Mouse (Mus musculus) lung, embryonic 16.5 days (tissue): Measurements from ENCODE around the gene Edf1. TPM values are rescaled to one million over a fixed set of nuclear protein-coding genes. Genes with fewer than 3 reads are reported as not detected.

Experiments
- ATAC-seq: fragments of 200-750 bp; cut with Nextera tagmentation; 2 replicates; pipeline ENCODE4 v1.8.0; 2017; ENCODE audit warnings: low read depth, mild to moderate bottlenecking, moderate library complexity
- H3K27ac ChIP-seq: fragments of 300-500 bp; sonication (generic); 2 replicates; pipeline ENCODE4 v1.5.1; 2014; ENCODE audit warnings: mild to moderate bottlenecking, control low read depth, low read length
- H3K27me3 ChIP-seq: fragments of 300-500 bp; sonication (generic); 2 replicates; pipeline ENCODE4 v1.6.1; 2014; ENCODE audit warnings: low read depth, low read length, mixed read lengths; ENCODE audit not compliant: control insufficient read depth, insufficient read depth
- H3K36me3 ChIP-seq: fragments of 300-500 bp; sonication (generic); 2 replicates; pipeline ENCODE4 v1.6.1; 2014; ENCODE audit warnings: low read length; ENCODE audit not compliant: control insufficient read depth, insufficient read depth
- H3K4me1 ChIP-seq: fragments of 300-500 bp; sonication (generic); replicated peaks from 2 replicates; pipeline ENCODE4 v1.6.1; 2014; ENCODE audit warnings: low read length, mixed read lengths; ENCODE audit not compliant: control insufficient read depth, insufficient read depth
- H3K4me2 ChIP-seq: fragments of 300-500 bp; sonication (generic); 2 replicates; pipeline ENCODE4 v1.6.1; 2014; ENCODE audit warnings: low read depth, low read length, control low read depth
- H3K4me3 ChIP-seq: fragments of 300-500 bp; sonication (generic); 2 replicates; pipeline ENCODE4 v1.5.1; 2014; ENCODE audit warnings: mild to moderate bottlenecking, low read length, control low read depth
- H3K9ac ChIP-seq: fragments of 300-500 bp; sonication (generic); 2 replicates; pipeline ENCODE4 v1.6.1; 2014; ENCODE audit warnings: low read length, control low read depth
- H3K9me3 ChIP-seq: fragments of 300-500 bp; sonication (generic); 2 replicates; pipeline ENCODE4 v1.6.1; 2016; ENCODE audit warnings: low read length; ENCODE audit not compliant: control insufficient read depth
- WGBS: fragments of 180-500 bp; shearing (Covaris S2); extraction: QIAGEN DNeasy Blood & Tissue Kit; methylation state at CpG from one replicate; pipeline ENCODE4 v1.1.7; 2014; 5-methylcytosine and 5-hydroxymethylcytosine counted together
- polyA plus RNA-seq: library from polyadenylated mRNA; unstranded; fragments of >200 nt; fragmentation: Nextera tagmentation; extraction: Ambion mirVana; gene quantifications from 2 replicates; pipeline ENCODE4 v1.2.1, GENCODE M21; 2015

Edf1 gene
- polyA plus RNA-seq, 1 experiment from 2014 or later: 355 TPM

DNA sequence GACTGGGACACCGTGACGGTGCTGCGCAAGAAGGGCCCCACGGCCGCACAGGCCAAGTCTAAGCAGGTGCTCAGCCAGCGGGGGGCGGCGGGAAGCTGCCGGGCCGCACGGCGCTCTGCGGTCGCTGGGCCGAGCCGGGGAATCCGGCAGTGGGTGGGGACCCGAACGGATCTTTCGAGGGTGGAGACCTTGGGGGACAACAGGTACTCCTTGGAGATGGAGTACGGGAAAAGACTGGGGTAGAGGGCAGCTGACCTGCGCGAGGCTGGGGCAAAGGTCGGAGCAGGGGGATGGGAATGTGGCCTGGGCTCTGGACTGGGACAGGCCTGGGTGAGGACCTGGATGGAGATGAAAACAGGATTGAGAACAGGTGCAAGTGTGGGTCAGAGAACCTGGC lies 315 bp downstream of the Edf1 start:
- ATAC-seq: peak; percentile 34; the same call in 1 of the 2 replicates

DNA sequence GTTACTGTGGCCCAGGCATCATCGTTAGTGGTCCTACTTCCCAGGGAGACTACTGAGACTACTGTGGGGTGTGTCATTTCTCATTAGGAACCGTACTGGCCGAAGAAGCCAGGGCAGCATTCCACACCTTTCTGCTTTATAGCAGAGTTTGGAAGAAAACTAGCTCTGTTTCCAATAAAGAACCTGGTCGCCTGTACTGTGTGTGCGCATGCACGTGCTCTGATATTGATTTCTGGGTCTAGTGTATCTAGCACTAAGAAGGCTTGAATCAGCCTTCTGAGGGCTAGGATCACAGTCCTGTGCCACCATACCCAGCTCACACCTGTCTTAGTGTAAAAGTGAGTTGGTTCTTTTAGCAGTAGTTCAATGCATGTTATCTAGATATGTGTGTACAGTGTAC lies 1.1 kb downstream of the Edf1 start:
- Histone ChIP-seq H3K4me1 (peaks cover 18% of the 10 kb centered on the region), H3K4me2 (peak overlapping the region; percentile 82), H3K27ac (no peak overlapping the region), H3K27me3 (no peaks in the 10 kb centered on the region), H3K4me3 (peak overlapping the region; percentile 94), H3K36me3 (peaks cover 30% of the 10 kb centered on the region), H3K9me3 (no peaks in the 10 kb centered on the region), H3K9ac (peak overlapping the region; percentile 96)
- 70% methylated on average over 6 of the region's 6 CpGs for WGBS
- no peak for ATAC-seq

More for the DNA sequence above, 315 bp downstream of the Edf1 start:
- H3K9me3 ChIP-seq: no peaks in the 10 kb centered on the region
- peak overlapping the region; percentile 82 for H3K4me2 ChIP-seq
- H3K27me3 ChIP-seq: no peaks in the 10 kb centered on the region
- H3K27ac ChIP-seq: peak overlapping the region; percentile 52
- H3K36me3 ChIP-seq: peaks cover 23% of the 10 kb centered on the region
- peaks cover 18% of the 10 kb centered on the region for H3K4me1 ChIP-seq
- H3K4me3 ChIP-seq: peak overlapping the region; percentile 94
- WGBS: under 1% methylated on average over 24 of the region's 24 CpGs
- peak overlapping the region; percentile 96 for H3K9ac ChIP-seq

GRCm38 (mm10) chr2:25560551-25560950 lies 2.9 kb downstream of the Edf1 start:
- 83% methylated on average over 8 of the region's 8 CpGs for WGBS
- ATAC-seq: no peak
- H3K4me2 ChIP-seq: no peak overlapping the region
- no peak overlapping the region for H3K9ac ChIP-seq
- peaks cover 18% of the 10 kb centered on the region for H3K4me1 ChIP-seq
- H3K9me3 ChIP-seq: no peaks in the 10 kb centered on the region
- H3K4me3 ChIP-seq: no peak overlapping the region
- peaks cover 40% of the 10 kb centered on the region for H3K36me3 ChIP-seq
- no peaks in the 10 kb centered on the region for H3K27me3 ChIP-seq
- H3K27ac ChIP-seq: no peak overlapping the region

DNA sequence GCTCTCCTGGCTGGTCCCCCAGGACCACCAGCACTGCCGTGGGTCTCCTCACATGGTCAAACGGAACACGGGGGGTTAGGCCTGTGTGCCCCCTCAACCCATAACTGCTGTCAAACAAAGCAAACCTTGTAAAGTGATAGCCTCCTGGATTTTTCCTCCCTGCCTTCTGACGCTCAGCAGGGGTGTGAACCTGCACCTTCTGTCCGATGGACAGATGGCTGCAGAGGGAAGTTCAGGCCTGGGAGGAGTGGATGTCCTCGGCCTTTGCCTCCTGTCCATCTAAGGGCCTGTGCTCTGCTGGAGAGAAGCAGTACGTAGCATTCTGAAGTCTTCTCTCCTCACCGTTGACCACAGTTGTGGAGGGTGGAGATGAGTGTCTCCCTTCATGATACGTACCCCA lies 4.3 kb downstream of the Edf1 start:
- no peaks in the 10 kb centered on the region for H3K9me3 ChIP-seq
- H3K4me1 ChIP-seq: peaks cover 14% of the 10 kb centered on the region
- H3K36me3 ChIP-seq: peaks cover 45% of the 10 kb centered on the region
- H3K27ac ChIP-seq: no peak overlapping the region
- 76% methylated on average over 9 of the region's 9 CpGs for WGBS
- H3K4me3 ChIP-seq: no peak overlapping the region
- no peak overlapping the region for H3K4me2 ChIP-seq
- H3K27me3 ChIP-seq: no peaks in the 10 kb centered on the region
- ATAC-seq: no peak
- H3K9ac ChIP-seq: no peak overlapping the region

DNA sequence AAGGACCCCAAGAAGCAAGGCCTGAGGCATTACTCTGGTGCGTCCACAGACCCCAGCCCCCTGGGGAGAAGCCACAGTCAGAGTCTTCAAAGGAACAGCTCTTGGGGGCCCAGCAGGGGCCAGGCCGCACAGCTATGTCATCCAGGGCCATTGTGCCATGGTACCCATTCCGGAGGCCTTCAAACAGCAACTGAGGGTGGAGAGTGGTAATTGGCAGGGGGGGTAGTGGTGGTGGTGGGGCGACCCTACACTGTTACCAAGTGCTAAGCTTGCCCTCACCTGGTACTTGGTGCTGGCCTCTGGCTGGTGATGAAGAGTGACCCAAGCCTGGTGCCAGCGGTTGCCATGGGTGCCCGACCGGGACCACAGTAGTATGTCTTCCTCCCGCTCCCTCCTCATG lies 8.1 kb downstream of the Edf1 start:
- no peaks in the 10 kb centered on the region for H3K9me3 ChIP-seq
- H3K4me2 ChIP-seq: no peak overlapping the region
- H3K4me1 ChIP-seq: no peaks in the 10 kb centered on the region
- H3K4me3 ChIP-seq: no peak overlapping the region
- ATAC-seq: no peak
- no peak overlapping the region for H3K9ac ChIP-seq
- peaks cover 46% of the 10 kb centered on the region for H3K36me3 ChIP-seq
- WGBS: 94% methylated on average over 8 of the region's 8 CpGs
- H3K27me3 ChIP-seq: no peaks in the 10 kb centered on the region
- no peak overlapping the region for H3K27ac ChIP-seq

DNA sequence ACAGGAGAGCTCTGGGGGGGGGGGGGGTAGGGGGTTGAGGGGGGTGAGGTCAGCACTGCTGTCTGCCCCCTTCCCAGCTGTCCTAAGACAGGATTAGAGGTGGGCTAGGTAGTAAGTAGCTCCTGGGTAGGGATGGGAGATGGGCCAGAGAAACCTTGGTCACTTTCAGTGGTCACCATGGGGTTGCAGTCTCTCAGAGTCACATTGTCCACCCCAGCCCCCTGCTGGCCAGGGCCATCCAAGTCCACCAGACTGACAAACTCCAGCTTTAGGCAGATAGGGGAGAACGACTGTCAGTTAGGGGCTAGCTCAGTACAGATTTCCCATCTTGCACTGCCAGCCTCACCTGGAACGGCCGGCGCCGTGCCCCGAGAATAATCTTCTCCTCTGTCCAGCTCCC lies 8.9 kb downstream of the Edf1 start:
- WGBS: 77% methylated on average over 6 of the region's 6 CpGs
- no peak for ATAC-seq

DNA sequence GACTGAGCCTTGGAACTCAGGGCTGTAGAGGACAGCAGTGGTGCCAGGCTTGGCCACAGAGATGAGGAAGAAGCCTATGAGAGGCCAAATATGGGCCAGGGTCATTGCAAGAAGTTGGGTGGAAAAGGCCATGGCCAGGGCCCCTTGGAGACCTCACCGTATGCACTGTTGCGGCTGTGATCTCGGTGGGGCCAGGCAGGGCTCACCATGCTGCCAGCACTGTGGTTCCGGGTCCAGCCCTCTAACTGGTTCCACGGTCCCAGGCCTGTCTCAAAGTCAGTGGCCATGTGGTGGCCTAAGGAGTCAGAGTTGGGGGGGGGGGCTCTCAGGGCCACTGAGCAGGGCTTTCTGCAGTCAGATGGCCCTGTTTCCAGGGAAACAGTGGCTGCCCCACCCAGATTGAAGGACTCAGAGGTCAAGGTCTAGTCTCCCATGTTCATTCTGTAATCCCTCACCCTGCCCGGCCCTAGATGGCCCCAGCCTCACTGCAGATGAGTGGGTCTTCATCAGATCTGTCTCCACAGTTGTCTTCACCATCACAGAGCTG lies 10.9 kb downstream of the Edf1 start:
- WGBS: 87% methylated on average over 6 of the region's 6 CpGs
- Histone ChIP-seq H3K9me3 (no peaks in the 10 kb centered on the region), H3K4me3 (no peak overlapping the region), H3K27ac (no peak overlapping the region), H3K36me3 (peaks cover 24% of the 10 kb centered on the region), H3K4me2 (no peak overlapping the region), H3K4me1 (peaks cover 7% of the 10 kb centered on the region), H3K27me3 (no peaks in the 10 kb centered on the region), H3K9ac (no peak overlapping the region)
- no peak for ATAC-seq

More for the DNA sequence above, 8.9 kb downstream of the Edf1 start:
- no peaks in the 10 kb centered on the region for H3K4me1 ChIP-seq
- no peak overlapping the region for H3K27ac ChIP-seq
- no peaks in the 10 kb centered on the region for H3K9me3 ChIP-seq
- H3K4me2 ChIP-seq: no peak overlapping the region
- no peaks in the 10 kb centered on the region for H3K27me3 ChIP-seq
- H3K4me3 ChIP-seq: no peak overlapping the region
- H3K9ac ChIP-seq: no peak overlapping the region
- peaks cover 38% of the 10 kb centered on the region for H3K36me3 ChIP-seq

DNA sequence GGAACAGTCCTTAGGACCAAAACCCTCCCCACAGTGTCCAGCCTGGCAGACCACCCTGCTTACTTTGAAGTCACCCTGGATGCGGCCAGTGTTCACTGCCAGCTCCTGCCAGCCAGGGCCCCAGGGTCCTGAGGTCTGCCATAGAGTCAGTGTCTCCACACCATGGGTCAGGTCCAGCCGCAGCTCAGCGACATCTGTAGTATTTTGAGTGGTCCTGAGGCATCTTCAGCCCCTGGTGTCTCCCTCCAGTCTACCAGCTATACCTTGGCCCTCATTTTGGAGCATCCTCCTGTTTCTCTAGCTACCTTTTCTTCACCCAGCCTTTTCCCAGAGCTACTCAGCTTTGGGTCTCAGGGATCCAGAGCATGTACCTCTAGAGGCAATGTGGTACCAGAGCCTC lies 11.7 kb downstream of the Edf1 start:
- ATAC-seq: no peak
- Histone ChIP-seq H3K27ac (no peak overlapping the region), H3K27me3 (no peaks in the 10 kb centered on the region), H3K4me3 (no peak overlapping the region), H3K36me3 (peaks cover 18% of the 10 kb centered on the region), H3K9me3 (no peaks in the 10 kb centered on the region), H3K9ac (no peak overlapping the region), H3K4me1 (peaks cover 14% of the 10 kb centered on the region), H3K4me2 (no peak overlapping the region)
- 92% methylated on average over 3 of the region's 3 CpGs for WGBS

GRCm38 (mm10) chr2:25571221-25571620 lies 13.6 kb downstream of the Edf1 start:
- peaks cover 23% of the 10 kb centered on the region for H3K4me1 ChIP-seq
- H3K9me3 ChIP-seq: no peaks in the 10 kb centered on the region
- ATAC-seq: no peak
- H3K27ac ChIP-seq: no peak overlapping the region
- H3K27me3 ChIP-seq: peaks cover 5% of the 10 kb centered on the region
- H3K4me3 ChIP-seq: no peak overlapping the region
- peaks cover 10% of the 10 kb centered on the region; the same call in 1 of the 2 replicates for H3K36me3 ChIP-seq
- no peak overlapping the region for H3K9ac ChIP-seq
- no peak overlapping the region for H3K4me2 ChIP-seq
- 93% methylated on average over 4 of the region's 4 CpGs for WGBS

DNA sequence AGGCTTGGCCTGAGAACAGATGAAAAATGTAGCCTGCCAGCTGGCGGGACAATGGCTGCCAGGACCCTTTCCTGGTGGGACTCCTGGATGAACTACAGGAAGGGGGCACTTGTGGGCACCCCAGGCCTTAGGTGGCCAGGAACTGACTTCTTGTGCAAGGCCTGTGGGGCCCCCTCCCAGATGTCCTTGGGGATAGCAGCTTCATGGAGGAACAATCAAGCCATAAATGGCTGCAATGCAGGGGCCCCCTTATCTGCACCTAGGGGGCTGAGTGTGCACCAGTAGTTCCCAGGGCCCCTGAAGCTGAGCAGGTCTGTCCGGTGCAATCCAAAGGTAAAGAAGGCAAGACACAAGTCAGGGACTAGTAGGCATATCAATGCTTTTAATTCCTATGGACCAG lies 15.4 kb downstream of the Edf1 start:
- H3K4me1 ChIP-seq: peaks cover 34% of the 10 kb centered on the region
- no peak overlapping the region for H3K4me2 ChIP-seq
- peaks cover 2% of the 10 kb centered on the region; the same call in 1 of the 2 replicates for H3K36me3 ChIP-seq
- no peak overlapping the region for H3K4me3 ChIP-seq
- H3K27ac ChIP-seq: no peak overlapping the region
- no peaks in the 10 kb centered on the region for H3K9me3 ChIP-seq
- peaks cover 23% of the 10 kb centered on the region for H3K27me3 ChIP-seq
- 83% methylated on average over 2 of the region's 2 CpGs for WGBS
- no peak overlapping the region for H3K9ac ChIP-seq
- no peak for ATAC-seq
